Mouse (Mus musculus): ENCODE results near the gene App. TPM values are rescaled to one million over a fixed set of nuclear protein-coding genes. Genes with fewer than 3 reads are reported as not detected.

Gene App
- polyA plus RNA-seq, 1 experiment, result 59.8 TPM

GRCm38 (mm10) chr16:85088126-85088525 lies 85.4 kb downstream of the App start:
- H3K4me1 ChIP-seq (replicated peaks; ENCODE audit: control insufficient read depth, insufficient read depth, low read length), result no peaks in the 10 kb centered on the region
- WGBS, result 87% methylated on average over 10 of the region's 10 CpGs
- TF ChIP-seq CTCF (IDR thresholded peaks at IDR 0.05; ENCODE audit: borderline replicate concordance, control insufficient read depth, extremely low read depth, insufficient read depth, low read length, poor library complexity) (no peak), POLR2A (IDR thresholded peaks at IDR 0.05; ENCODE audit: control insufficient read depth, extremely low read depth, insufficient read depth, low read length, poor library complexity) (no peak)
- H3K4me3 ChIP-seq (ENCODE audit: control insufficient read depth, insufficient read depth, low read length), result no peak overlapping the region
- no peak overlapping the region for H3K27ac ChIP-seq (ENCODE audit: control insufficient read depth, insufficient read depth, low read length)
- DNase-seq, result no peak
- H3K36me3 ChIP-seq (ENCODE audit: control insufficient read depth, insufficient read depth, low read length), result no peaks in the 10 kb centered on the region
- H3K27me3 ChIP-seq (ENCODE audit: control insufficient read depth, insufficient read depth, low read length), result no peaks in the 10 kb centered on the region

GRCm38 (mm10) chr16:85086303-85086702 lies 87.3 kb downstream of the App start:
- TF ChIP-seq POLR2A (IDR thresholded peaks at IDR 0.05; ENCODE audit: control insufficient read depth, extremely low read depth, insufficient read depth, low read length, poor library complexity) (no peak), CTCF (IDR thresholded peaks at IDR 0.05; ENCODE audit: borderline replicate concordance, control insufficient read depth, extremely low read depth, insufficient read depth, low read length, poor library complexity) (no peak)
- Histone ChIP-seq H3K36me3 (ENCODE audit: control insufficient read depth, insufficient read depth, low read length) (no peaks in the 10 kb centered on the region), H3K4me1 (replicated peaks; ENCODE audit: control insufficient read depth, insufficient read depth, low read length) (no peaks in the 10 kb centered on the region), H3K27me3 (ENCODE audit: control insufficient read depth, insufficient read depth, low read length) (no peaks in the 10 kb centered on the region), H3K27ac (ENCODE audit: control insufficient read depth, insufficient read depth, low read length) (no peak overlapping the region), H3K4me3 (ENCODE audit: control insufficient read depth, insufficient read depth, low read length) (no peak overlapping the region)
- WGBS, result 94% methylated on average over 14 of the region's 14 CpGs
- DNase-seq, result no peak

- Histone ChIP-seq H3K4me1 (replicated peaks; ENCODE audit: control insufficient read depth, insufficient read depth, low read length) (no peaks in the 10 kb centered on the region), H3K4me3 (ENCODE audit: control insufficient read depth, insufficient read depth, low read length) (no peak overlapping the region), H3K36me3 (ENCODE audit: control insufficient read depth, insufficient read depth, low read length) (no peaks in the 10 kb centered on the region), H3K27me3 (ENCODE audit: control insufficient read depth, insufficient read depth, low read length) (no peaks in the 10 kb centered on the region), H3K27ac (ENCODE audit: control insufficient read depth, insufficient read depth, low read length) (no peak overlapping the region)
- 83% methylated on average over 6 of the region's 6 CpGs for WGBS
- DNase-seq, result no peak
- TF ChIP-seq CTCF (IDR thresholded peaks at IDR 0.05; ENCODE audit: borderline replicate concordance, control insufficient read depth, extremely low read depth, insufficient read depth, low read length, poor library complexity) (no peak), POLR2A (IDR thresholded peaks at IDR 0.05; ENCODE audit: control insufficient read depth, extremely low read depth, insufficient read depth, low read length, poor library complexity) (no peak)
Observed at GRCm38 (mm10) chr16:85085902-85086301, 87.7 kb downstream of the App start.

- no peak for DNase-seq
Observed at GRCm38 (mm10) chr16:85084152-85084551, 89.4 kb downstream of the App start.

GRCm38 (mm10) chr16:85075330-85075729 lies 98.2 kb downstream of the App start:
- H3K27ac ChIP-seq (ENCODE audit: control insufficient read depth, insufficient read depth, low read length), result no peak overlapping the region
- TF ChIP-seq POLR2A (IDR thresholded peaks at IDR 0.05; ENCODE audit: control insufficient read depth, extremely low read depth, insufficient read depth, low read length, poor library complexity) (no peak), CTCF (IDR thresholded peaks at IDR 0.05; ENCODE audit: borderline replicate concordance, control insufficient read depth, extremely low read depth, insufficient read depth, low read length, poor library complexity) (no peak)
- no peaks in the 10 kb centered on the region for H3K4me1 ChIP-seq (replicated peaks; ENCODE audit: control insufficient read depth, insufficient read depth, low read length)
- no peaks in the 10 kb centered on the region for H3K36me3 ChIP-seq (ENCODE audit: control insufficient read depth, insufficient read depth, low read length)
- no peak overlapping the region for H3K4me3 ChIP-seq (ENCODE audit: control insufficient read depth, insufficient read depth, low read length)
- H3K27me3 ChIP-seq (ENCODE audit: control insufficient read depth, insufficient read depth, low read length), result no peaks in the 10 kb centered on the region
- DNase-seq, result no peak
- 96% methylated on average over 2 of the region's 2 CpGs for WGBS

More at GRCm38 (mm10) chr16:85084152-85084551, 89.4 kb downstream of the App start:
- WGBS, result 83% methylated on average over 1 of the region's 1 CpGs
- Histone ChIP-seq H3K27ac (ENCODE audit: control insufficient read depth, insufficient read depth, low read length) (no peak overlapping the region), H3K36me3 (ENCODE audit: control insufficient read depth, insufficient read depth, low read length) (no peaks in the 10 kb centered on the region), H3K4me1 (replicated peaks; ENCODE audit: control insufficient read depth, insufficient read depth, low read length) (no peaks in the 10 kb centered on the region), H3K4me3 (ENCODE audit: control insufficient read depth, insufficient read depth, low read length) (no peak overlapping the region), H3K27me3 (ENCODE audit: control insufficient read depth, insufficient read depth, low read length) (no peaks in the 10 kb centered on the region)
- TF ChIP-seq POLR2A (IDR thresholded peaks at IDR 0.05; ENCODE audit: control insufficient read depth, extremely low read depth, insufficient read depth, low read length, poor library complexity) (no peak), CTCF (IDR thresholded peaks at IDR 0.05; ENCODE audit: borderline replicate concordance, control insufficient read depth, extremely low read depth, insufficient read depth, low read length, poor library complexity) (no peak)

- TF ChIP-seq POLR2A (IDR thresholded peaks at IDR 0.05; ENCODE audit: control insufficient read depth, extremely low read depth, insufficient read depth, low read length, poor library complexity) (no peak), CTCF (IDR thresholded peaks at IDR 0.05; ENCODE audit: borderline replicate concordance, control insufficient read depth, extremely low read depth, insufficient read depth, low read length, poor library complexity) (no peak)
- Histone ChIP-seq H3K27ac (ENCODE audit: control insufficient read depth, insufficient read depth, low read length) (no peak overlapping the region), H3K27me3 (ENCODE audit: control insufficient read depth, insufficient read depth, low read length) (no peaks in the 10 kb centered on the region), H3K36me3 (ENCODE audit: control insufficient read depth, insufficient read depth, low read length) (no peaks in the 10 kb centered on the region), H3K4me3 (ENCODE audit: control insufficient read depth, insufficient read depth, low read length) (no peak overlapping the region), H3K4me1 (replicated peaks; ENCODE audit: control insufficient read depth, insufficient read depth, low read length) (no peaks in the 10 kb centered on the region)
- 96% methylated on average over 6 of the region's 6 CpGs for WGBS
- no peak for DNase-seq
Observed at GRCm38 (mm10) chr16:85074889-85075288, 98.7 kb downstream of the App start.

GRCm38 (mm10) chr16:85072624-85073023 lies 100.9 kb downstream of the App start:
- no peak overlapping the region for H3K27ac ChIP-seq (ENCODE audit: control insufficient read depth, insufficient read depth, low read length)
- DNase-seq, result no peak
- 71% methylated on average over 12 of the region's 12 CpGs for WGBS
- no peaks in the 10 kb centered on the region for H3K36me3 ChIP-seq (ENCODE audit: control insufficient read depth, insufficient read depth, low read length)
- no peak for TF ChIP-seq CTCF (IDR thresholded peaks at IDR 0.05; ENCODE audit: borderline replicate concordance, control insufficient read depth, extremely low read depth, insufficient read depth, low read length, poor library complexity)
- TF ChIP-seq POLR2A (IDR thresholded peaks at IDR 0.05; ENCODE audit: control insufficient read depth, extremely low read depth, insufficient read depth, low read length, poor library complexity), result no peak
- no peaks in the 10 kb centered on the region for H3K27me3 ChIP-seq (ENCODE audit: control insufficient read depth, insufficient read depth, low read length)
- no peak overlapping the region for H3K4me3 ChIP-seq (ENCODE audit: control insufficient read depth, insufficient read depth, low read length)
- no peaks in the 10 kb centered on the region for H3K4me1 ChIP-seq (replicated peaks; ENCODE audit: control insufficient read depth, insufficient read depth, low read length)

Measured in thymus, adult 2 months (tissue).